Mouse (Mus musculus) MEL (cell line): ENCODE measurements around the gene Lrrc52. TPM values are rescaled to one million over a fixed set of nuclear protein-coding genes. Genes with fewer than 3 reads are reported as not detected.

Source experiments
- DNase-seq: peaks from one replicate; pipeline ENCODE4 v3.0.0; 2011; ENCODE audit warnings: low read depth, low spot score
- H3K27ac ChIP-seq: 2 replicates; pipeline ENCODE4 v1.5.1; 2012; ENCODE audit warnings: low read depth, mild to moderate bottlenecking, control low read depth, low read length, moderate library complexity; ENCODE audit not compliant: control insufficient read depth
- H3K27me3 ChIP-seq, 2 experiments: fragments of 150-350 bp in 1 of 2; sonication (generic) in 1 of 2; 2 replicates each; pipeline ENCODE4 v1.6.1; 2012; ENCODE audit warnings: low read length in 2 of 2, mild to moderate bottlenecking in 2 of 2, improper control_type of control experiment in 1 of 2, moderate library complexity in 1 of 2; ENCODE audit not compliant: insufficient read depth in 2 of 2, control insufficient read depth in 1 of 2
- H3K36me3 ChIP-seq, 2 experiments: 2 replicates each; pipeline ENCODE4 v1.6.1; 2012 to 2014; ENCODE audit warnings: low read length in 2 of 2, improper control_type of control experiment in 1 of 2, inconsistent platforms in 1 of 2, mild to moderate bottlenecking in 1 of 2; ENCODE audit not compliant: insufficient read depth in 2 of 2, control insufficient read depth in 1 of 2
- H3K4me1 ChIP-seq, 2 experiments: fragments of 150-350 bp in 1 of 2; sonication (generic) in 1 of 2; 2 replicates each; pipeline ENCODE4 v1.6.1; 2012; ENCODE audit warnings: low read length in 2 of 2, improper control_type of control experiment in 1 of 2, mild to moderate bottlenecking in 1 of 2; ENCODE audit not compliant: insufficient read depth in 2 of 2, control insufficient read depth in 1 of 2
- H3K4me3 ChIP-seq, 2 experiments: fragments of 150-350 bp in 1 of 2; sonication (generic) in 1 of 2; 2 replicates each; pipeline ENCODE4 v1.5.1; 2012; ENCODE audit warnings: low read depth in 2 of 2, low read length in 2 of 2, mild to moderate bottlenecking in 2 of 2, moderate library complexity in 2 of 2, control low read depth in 1 of 2, improper control_type of control experiment in 1 of 2; ENCODE audit not compliant: control insufficient read depth in 1 of 2, insufficient read depth in 1 of 2
- H3K79me2 ChIP-seq: 2 replicates; pipeline ENCODE4 v1.6.1; 2012; ENCODE audit warnings: mild to moderate bottlenecking, low read length, moderate library complexity; ENCODE audit not compliant: control insufficient read depth, poor library complexity, insufficient read depth
- H3K9ac ChIP-seq: 2 replicates; pipeline ENCODE4 v1.6.1; 2012; ENCODE audit warnings: low read depth, mild to moderate bottlenecking, control low read depth, low read length, moderate library complexity; ENCODE audit not compliant: control insufficient read depth, poor library complexity, severe bottlenecking
- H3K9me3 ChIP-seq: fragments of 150-350 bp; sonication (generic); replicated peaks from 2 replicates; pipeline ENCODE4 v1.6.1; 2012; ENCODE audit warnings: mild to moderate bottlenecking, low read length, improper control_type of control experiment, moderate library complexity; ENCODE audit not compliant: insufficient read depth
- CHD2 ChIP-seq: IDR thresholded peaks from 2 replicates; pipeline ENCODE4 v1.6.1; 2011; ENCODE audit warnings: low read length, improper control_type of control experiment
- E2F4 ChIP-seq: IDR thresholded peaks from 2 replicates; pipeline ENCODE4 v1.6.1; 2011; ENCODE audit warnings: low read depth, low read length, improper control_type of control experiment, borderline replicate concordance
- EP300 ChIP-seq, 2 experiments: IDR thresholded peaks; 2 replicates each; pipeline ENCODE4 v1.6.1; 2011; ENCODE audit warnings: improper control_type of control experiment in 2 of 2, low read length in 2 of 2, low read depth in 1 of 2, mild to moderate bottlenecking in 1 of 2
- MAFK ChIP-seq: IDR thresholded peaks from 2 replicates; pipeline ENCODE4 v1.6.1; 2011; ENCODE audit warnings: low read depth, mild to moderate bottlenecking, low read length, improper control_type of control experiment, borderline replicate concordance
- MEF2A ChIP-seq: IDR thresholded peaks from 2 replicates; pipeline ENCODE4 v1.6.1; 2014; ENCODE audit warnings: low read depth, mild to moderate bottlenecking, inconsistent platforms, low read length, improper control_type of control experiment; ENCODE audit not compliant: poor library complexity, insufficient replicate concordance, severe bottlenecking; ENCODE audit errors: extremely low read depth
- MYB ChIP-seq: IDR thresholded peaks from 2 replicates; pipeline ENCODE4 v1.6.1; 2011; ENCODE audit warnings: mild to moderate bottlenecking, low read depth, low read length, improper control_type of control experiment
- POLR2AphosphoS2 ChIP-seq: IDR thresholded peaks from 2 replicates; pipeline ENCODE4 v1.6.1; 2011; ENCODE audit warnings: low read length, improper control_type of control experiment
- POLR2AphosphoS5 ChIP-seq: IDR thresholded peaks from 2 replicates; pipeline ENCODE4 v1.6.1; 2012; ENCODE audit warnings: low read depth, borderline replicate concordance, mild to moderate bottlenecking, inconsistent platforms, low read length, moderate library complexity, mixed read lengths
- RAD21 ChIP-seq: IDR thresholded peaks from 2 replicates; pipeline ENCODE4 v1.6.1; 2011; ENCODE audit warnings: mild to moderate bottlenecking, low read depth, low read length, improper control_type of control experiment
- RCOR1 ChIP-seq: IDR thresholded peaks from 2 replicates; pipeline ENCODE4 v1.6.1; 2012; ENCODE audit warnings: low read depth, mild to moderate bottlenecking, inconsistent platforms, low read length, improper control_type of control experiment
- SIN3A ChIP-seq: IDR thresholded peaks from 2 replicates; pipeline ENCODE4 v1.6.1; 2012; ENCODE audit warnings: low read length, improper control_type of control experiment, inconsistent platforms
- TAL1 ChIP-seq: IDR thresholded peaks from 2 replicates; pipeline ENCODE4 v1.6.1; 2012; ENCODE audit warnings: mild to moderate bottlenecking, inconsistent platforms, low read length, moderate library complexity, mixed read lengths
- TBP ChIP-seq: IDR thresholded peaks from 2 replicates; pipeline ENCODE4 v1.8.0; 2011; ENCODE audit warnings: low read depth, low read length, improper control_type of control experiment
- UBTF ChIP-seq: IDR thresholded peaks from 2 replicates; pipeline ENCODE4 v1.6.1; 2012; ENCODE audit warnings: low read depth, mild to moderate bottlenecking, inconsistent platforms, low read length, improper control_type of control experiment, moderate library complexity, borderline replicate concordance; ENCODE audit not compliant: insufficient read depth
- USF1 ChIP-seq: IDR thresholded peaks from 2 replicates; pipeline ENCODE4 v1.6.1; 2014; ENCODE audit warnings: low read depth, mild to moderate bottlenecking, inconsistent platforms, low read length, improper control_type of control experiment, moderate library complexity
- ZC3H11A ChIP-seq: IDR thresholded peaks from 2 replicates; pipeline ENCODE4 v1.6.1; 2012; ENCODE audit warnings: low read depth, mild to moderate bottlenecking, inconsistent platforms, low read length, improper control_type of control experiment
- ZKSCAN1 ChIP-seq: IDR thresholded peaks from 2 replicates; pipeline ENCODE4 v1.6.1; 2012; ENCODE audit warnings: low read depth, mild to moderate bottlenecking, inconsistent platforms, low read length, improper control_type of control experiment, moderate library complexity
- ZMIZ1 ChIP-seq: IDR thresholded peaks from 2 replicates; pipeline ENCODE4 v1.6.1; 2012; ENCODE audit warnings: low read depth, mild to moderate bottlenecking, inconsistent platforms, low read length, improper control_type of control experiment, moderate library complexity
- ZNF384 ChIP-seq: IDR thresholded peaks from 2 replicates; pipeline ENCODE4 v1.6.1; 2012; ENCODE audit warnings: low read depth, mild to moderate bottlenecking, inconsistent platforms, low read length, improper control_type of control experiment
- polyA plus RNA-seq, 2 experiments: library from polyadenylated mRNA; stranded (reverse) in 1 of 2; unstranded in 1 of 2; fragments of >175 nt in 1 of 2; fragments of >200 nt in 1 of 2; gene quantifications; 2 replicates each; pipeline versions ENCODE4 v1.2.1 to v1.2.4; 2012; ENCODE audit warnings: low replicate concordance in 2 of 2, low read depth in 1 of 2; ENCODE audit not compliant: insufficient read length in 2 of 2, insufficient read depth in 1 of 2, missing spikeins in 1 of 2
- total RNA-seq: library from RNA; depleted of rRNA; stranded (reverse); fragments of 300-350 nt; gene quantifications from 2 replicates; pipeline ENCODE4 v1.2.3, GENCODE M21; 2012

Lrrc52 gene
- total and polyA plus RNA-seq, 3 experiments = not detected

DNA sequence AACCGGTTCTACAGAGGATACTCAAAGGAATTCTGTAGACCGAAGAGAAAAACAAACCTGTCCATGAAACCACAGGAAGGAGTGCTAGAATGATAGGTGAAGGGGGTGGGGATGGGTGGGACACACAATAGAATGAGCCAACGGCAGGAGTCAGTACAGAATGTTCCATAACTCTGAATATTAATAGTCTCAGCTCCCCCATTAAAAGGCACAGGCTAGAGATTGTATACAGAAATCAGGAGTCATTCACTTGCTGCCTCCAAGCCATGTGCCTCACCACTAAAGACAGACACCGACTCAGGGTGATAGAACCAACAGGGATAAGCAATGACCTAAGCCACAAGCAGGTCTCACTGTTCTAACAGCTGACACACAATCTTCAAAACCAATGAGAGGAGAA lies 16.3 kb upstream of the Lrrc52 start:
- Histone ChIP-seq H3K27me3 (no peaks in the 10 kb centered on the region), H3K79me2 (no peaks in the 10 kb centered on the region), H3K36me3 (no peaks in the 10 kb centered on the region)
- TF ChIP-seq ZKSCAN1 (no peak), MYB (no peak), CHD2 (no peak), SIN3A (no peak), MEF2A (no peak), TAL1 (no peak), POLR2AphosphoS2 (no peak)
- TF ChIP-seq, all 39 proteins: peak for 0
- H3K4me1 ChIP-seq = no peaks in the 10 kb centered on the region
- no peak overlapping the region for H3K4me3 ChIP-seq
- H3K9ac ChIP-seq = no peak overlapping the region
- no peak for DNase-seq
- H3K9me3 ChIP-seq = no peaks in the 10 kb centered on the region
- no peak overlapping the region for H3K27ac ChIP-seq

- Histone ChIP-seq H3K36me3 (no peaks in the 10 kb centered on the region), H3K9ac (no peak overlapping the region), H3K4me3 (no peak overlapping the region), H3K27me3 (no peaks in the 10 kb centered on the region), H3K9me3 (no peaks in the 10 kb centered on the region), H3K79me2 (no peaks in the 10 kb centered on the region)
- DNase-seq = no peak
- TF ChIP-seq UBTF = no peak
- no peak for TF ChIP-seq ZKSCAN1
- no peak for TF ChIP-seq POLR2AphosphoS5
- TF ChIP-seq ZMIZ1 = no peak
- no peak for TF ChIP-seq RAD21
- TF ChIP-seq MAFK = no peak
- TF ChIP-seq RCOR1 = no peak
- TF ChIP-seq TBP = no peak
- no peak for TF ChIP-seq ZNF384
- TF ChIP-seq EP300 (IDR thresholded peaks at IDR 0.05; ENCODE audit: low read depth in 1 of 2, low read length in 2 of 2) = no peak
- TF ChIP-seq E2F4 = no peak
- TF ChIP-seq ZC3H11A = no peak
- TF ChIP-seq USF1 = no peak
- TF ChIP-seq, all 39 proteins: peak for 0
- no peak overlapping the region for H3K27ac ChIP-seq
- no peaks in the 10 kb centered on the region for H3K4me1 ChIP-seq
These were observed 7.0 kb upstream of the Lrrc52 start for GRCm38 (mm10) chr1:167473585-167473984.
